Mouse (Mus musculus) ES-E14 (cell line): Measurements from ENCODE around the gene Ccr4. TPM values are rescaled to one million over a fixed set of nuclear protein-coding genes. Genes with fewer than 3 reads are reported as not detected.

Source experiments
- DNase-seq: peaks from one replicate; pipeline ENCODE4 v3.0.0-alpha.2; 2013; ENCODE audit warnings: low read depth, low spot score
- H3K27ac ChIP-seq: 2 replicates; pipeline ENCODE4 v1.5.1; 2012; ENCODE audit warnings: low read depth, mild to moderate bottlenecking, low read length, moderate library complexity, mixed read lengths; ENCODE audit not compliant: poor library complexity, insufficient read depth, severe bottlenecking
- H3K36me3 ChIP-seq: 2 replicates; pipeline ENCODE4 v1.6.1; 2012; ENCODE audit warnings: mild to moderate bottlenecking, low read length, moderate library complexity, mixed read lengths; ENCODE audit not compliant: control insufficient read depth, poor library complexity, insufficient read depth, severe bottlenecking
- H3K4me1 ChIP-seq, 2 experiments: fragments of 150-350 bp in 1 of 2; sonication (generic) in 1 of 2; 2 replicates each; pipeline ENCODE4 v1.6.1; 2012; ENCODE audit warnings: low read length in 2 of 2, mild to moderate bottlenecking in 1 of 2, mixed read lengths in 1 of 2; ENCODE audit not compliant: control insufficient read depth in 2 of 2, insufficient read depth in 2 of 2, poor library complexity in 1 of 2
- H3K4me3 ChIP-seq, 2 experiments: fragments of 150-350 bp in 1 of 2; sonication (generic) in 1 of 2; 2 replicates each; pipeline ENCODE4 v1.5.1; 2012; ENCODE audit warnings: low read length in 2 of 2, low read depth in 1 of 2, mild to moderate bottlenecking in 1 of 2, mixed read lengths in 1 of 2; ENCODE audit not compliant: insufficient read depth in 1 of 2, poor library complexity in 1 of 2, severe bottlenecking in 1 of 2
- H3K9ac ChIP-seq: 2 replicates; pipeline ENCODE4 v1.6.1; 2012; ENCODE audit warnings: low read depth, mild to moderate bottlenecking, low read length, mixed read lengths; ENCODE audit not compliant: poor library complexity, insufficient read depth, severe bottlenecking
- H3K9me3 ChIP-seq: fragments of 150-350 bp; sonication (generic); 2 replicates; pipeline ENCODE4 v1.6.1; 2012; ENCODE audit warnings: low read depth, mild to moderate bottlenecking, low read length; ENCODE audit not compliant: control insufficient read depth, insufficient read depth
- CHD2 ChIP-seq: IDR thresholded peaks from 2 replicates; pipeline ENCODE4 v1.6.1; 2014; ENCODE audit warnings: mild to moderate bottlenecking, low read depth, low read length, inconsistent platforms
- HCFC1 ChIP-seq: IDR thresholded peaks from 2 replicates; pipeline ENCODE4 v1.6.1; 2012; ENCODE audit warnings: low read length, inconsistent platforms, borderline replicate concordance; ENCODE audit not compliant: insufficient read depth
- MAFK ChIP-seq: IDR thresholded peaks from 2 replicates; pipeline ENCODE4 v1.6.1; 2014; ENCODE audit warnings: mild to moderate bottlenecking, low read depth, low read length, inconsistent platforms; ENCODE audit not compliant: insufficient read depth
- ZC3H11A ChIP-seq: IDR thresholded peaks from 2 replicates; pipeline ENCODE4 v1.6.1; 2012; ENCODE audit warnings: low read depth, mild to moderate bottlenecking, inconsistent platforms, low read length, borderline replicate concordance
- ZNF384 ChIP-seq: IDR thresholded peaks from 2 replicates; pipeline ENCODE4 v1.6.1; 2012; ENCODE audit warnings: low read depth, low read length, inconsistent platforms
- in situ Hi-C, 2 experiments: fragments of 600-800 bp; cut with MboI; formaldehyde crosslinking; loops; one replicate each; pipeline ENCODE4 v1.15.1; 2025; ENCODE audit warnings: low sequenced_read_pairs in 2 of 2, inconsistent platforms in 1 of 2; ENCODE audit not compliant: unreplicated experiment in 2 of 2
- total RNA-seq: library from RNA; depleted of rRNA; stranded (reverse); fragments of 300-350 nt; gene quantifications from 2 replicates; pipeline ENCODE4 v1.2.3, GENCODE M21; 2012

Ccr4 gene
- total RNA-seq, 1 experiment: 1.4 TPM

GRCm38 (mm10) chr9:114498218-114498617 lies 6.5 kb downstream of the Ccr4 start:
- TF ChIP-seq ZC3H11A: peak; percentile 51; the same call in 1 of the 2 replicates
- TF ChIP-seq HCFC1: no peak
- TF ChIP-seq ZNF384: no peak
- in situ Hi-C loops: loop anchor here in 1 of 2 experiments (25.0 kb wide), 1 partner anchor 186 kb away; no protein-coding TSS in a partner anchor
- peak; percentile 91 for DNase-seq
- Histone ChIP-seq H3K9me3 (no peaks in the 10 kb centered on the region), H3K36me3 (no peaks in the 10 kb centered on the region), H3K4me1 (peaks cover 2 to 11% of the 10 kb centered on the region in 2 experiments; a peak in 3 of 4 replicates), H3K27ac (no peak overlapping the region), H3K9ac (peak overlapping the region; percentile 9; the same call in 1 of the 2 replicates), H3K4me3 (peak overlapping the region; percentile 16 to 43; a peak in 2 of 4 replicates)

- in situ Hi-C loops: loop anchor here in 1 of 2 experiments (25.0 kb wide), 1 partner anchor 184 kb away; no protein-coding TSS in a partner anchor
- H3K9me3 ChIP-seq: no peaks in the 10 kb centered on the region
- H3K36me3 ChIP-seq: no peaks in the 10 kb centered on the region
- no peak for DNase-seq
- H3K27ac ChIP-seq: no peak overlapping the region
- H3K9ac ChIP-seq: no peak overlapping the region
- H3K4me1 ChIP-seq: peaks cover 2 to 6% of the 10 kb centered on the region in 2 experiments; a peak in 3 of 4 replicates
- TF ChIP-seq HCFC1 (no peak), ZC3H11A (no peak), ZNF384 (0 out of 2 replicates have a peak, but pooled peaks have one; percentile 48)
- H3K4me3 ChIP-seq: no peak overlapping the region
Measured at GRCm38 (mm10) chr9:114496469-114496868, 8.2 kb downstream of the Ccr4 start.

- no peak overlapping the region for H3K4me3 ChIP-seq
- no peaks in the 10 kb centered on the region for H3K9me3 ChIP-seq
- H3K9ac ChIP-seq: no peak overlapping the region
- no peaks in the 10 kb centered on the region for H3K36me3 ChIP-seq
- in situ Hi-C loops: loop anchor here in 1 of 2 experiments (25.0 kb wide), 1 partner anchor 175 kb away; no protein-coding TSS in a partner anchor
- TF ChIP-seq MAFK (no peak), ZC3H11A (no peak), CHD2 (no peak), HCFC1 (no peak)
- DNase-seq: no peak
- peaks cover 5 to 21% of the 10 kb centered on the region in 2 experiments for H3K4me1 ChIP-seq
- no peak overlapping the region for H3K27ac ChIP-seq
Measured at GRCm38 (mm10) chr9:114487481-114488258, 17.0 kb downstream of the Ccr4 start.

GRCm38 (mm10) chr9:114486808-114487207 lies 17.9 kb downstream of the Ccr4 start:
- DNase-seq: no peak
- no peak overlapping the region for H3K27ac ChIP-seq
- in situ Hi-C loops: loop anchor here in 1 of 2 experiments (25.0 kb wide), 1 partner anchor 175 kb away; no protein-coding TSS in a partner anchor

More at GRCm38 (mm10) chr9:114486808-114487207, 17.9 kb downstream of the Ccr4 start:
- no peak overlapping the region for H3K4me3 ChIP-seq
- no peaks in the 10 kb centered on the region for H3K9me3 ChIP-seq
- TF ChIP-seq ZNF384: no peak
- TF ChIP-seq MAFK: no peak
- TF ChIP-seq CHD2: no peak
- TF ChIP-seq HCFC1: no peak
- TF ChIP-seq ZC3H11A: no peak
- H3K9ac ChIP-seq: no peak overlapping the region
- H3K4me1 ChIP-seq: peaks cover 5 to 21% of the 10 kb centered on the region in 2 experiments
- no peaks in the 10 kb centered on the region for H3K36me3 ChIP-seq
